Mouse (Mus musculus): ENCODE results near the gene Atp8a1.

- TF ChIP-seq GATA1 (IDR thresholded peaks at IDR 0.05; ENCODE audit: borderline replicate concordance, low read length) (no peak), FLI1 (IDR thresholded peaks at IDR 0.05; ENCODE audit: low read length) (no peak)
Measured at GRCm38 (mm10) chr5:67797006-67797958, 50.0 kb downstream of the Atp8a1 start.

Data from megakaryocyte, embryonic 14.5 days (primary cell).